ENCODE assay signal across 13 mouse cellular contexts in genomic region chr9:51174890-51175464, GRCm38 (mm10). TPM values are rescaled to one million over a fixed set of nuclear protein-coding genes. Genes with fewer than 3 reads are reported as not detected.
DNase-seq lines count a peak whose midpoint lies in the region; ATAC-seq and TF ChIP-seq lines count a peak whose summit lies in the region.
"Had no signal": no experiment of that assay in that cellular context is flagged by ENCODE, and none has a peak within 500 bp of the region (broad histone marks: within the 10 kb centered on the region; RNA-seq: fewer than 3 reads in every experiment).

No protein-coding gene starts in this region.

- H3K9me3 ChIP-seq in liver, postnatal 0 days (ENCODE audit: low read length), result no peaks in the 10 kb centered on the region
- no peaks in the 10 kb centered on the region for H3K9me3 ChIP-seq in liver, embryonic 11.5 days (ENCODE audit: control insufficient read depth, low read length)
- H3K9me3 ChIP-seq: forebrain, embryonic 10.5 days; heart, embryonic 10.5 days; hindbrain, embryonic 10.5 days; liver, embryonic 15.5 days had no signal

- TF ChIP-seq EP300 in liver, postnatal 0 days (IDR thresholded peaks at IDR 0.05; ENCODE audit: low read depth), result no peak

- TF ChIP-seq CTCF in liver, postnatal 0 days (IDR thresholded peaks at IDR 0.05; ENCODE audit: low read depth), result no peak

- H3K36me3 ChIP-seq in liver, postnatal 0 days (replicated peaks; ENCODE audit: insufficient read depth, low read length), result no peaks in the 10 kb centered on the region
- H3K36me3 ChIP-seq in liver, embryonic 11.5 days (ENCODE audit: control insufficient read depth, insufficient read depth, low read length), result no peaks in the 10 kb centered on the region
- H3K36me3 ChIP-seq: forebrain, embryonic 10.5 days; heart, embryonic 10.5 days; hindbrain, embryonic 10.5 days; liver, embryonic 15.5 days had no signal

- H3K4me3 ChIP-seq in liver, postnatal 0 days (ENCODE audit: low read depth, low read length), result no peak overlapping the region
- H3K4me3 ChIP-seq in liver, embryonic 11.5 days (ENCODE audit: low read depth, low read length), result no peak overlapping the region
- H3K4me3 ChIP-seq: forebrain, embryonic 10.5 days; heart, embryonic 10.5 days; hindbrain, embryonic 10.5 days; liver, embryonic 15.5 days had no signal

- no peaks in the 10 kb centered on the region for H3K27me3 ChIP-seq in liver, postnatal 0 days (ENCODE audit: insufficient read depth, low read length)
- H3K27me3 ChIP-seq in liver, embryonic 11.5 days (replicated peaks; ENCODE audit: control insufficient read depth, insufficient read depth, low read length), result no peaks in the 10 kb centered on the region
- H3K27me3 ChIP-seq: liver, embryonic 15.5 days; Patski had no signal

- no peak overlapping the region for H3K9ac ChIP-seq in liver, postnatal 0 days (replicated peaks)
- H3K9ac ChIP-seq in liver, embryonic 11.5 days (ENCODE audit: low read depth, low read length), result no peak overlapping the region
- H3K9ac ChIP-seq: liver, embryonic 15.5 days had no signal

- H3K27ac ChIP-seq in liver, postnatal 0 days (ENCODE audit: low read depth), result no peak overlapping the region
- H3K27ac ChIP-seq in liver, embryonic 11.5 days (ENCODE audit: low read depth, low read length), result no peak overlapping the region
- H3K27ac ChIP-seq: forebrain, embryonic 10.5 days; heart, embryonic 10.5 days; hindbrain, embryonic 10.5 days; liver, embryonic 15.5 days had no signal

- no peak for DNase-seq in liver, postnatal 0 days
- DNase-seq in liver, embryonic 11.5 days (ENCODE audit: low spot score), result no peak
- DNase-seq in CD4-positive helper T cell, adult 2 months (ENCODE audit: low read depth, low spot score), result peak; percentile 13
- DNase-seq in adipocyte (ENCODE audit: low spot score), result peak; percentile 34
- peak; percentile 56 for DNase-seq in lung, postnatal 10 days
- DNase-seq in cerebellum, adult 11 months, result no peak
- no peak for DNase-seq in embryo, embryonic 10.5 days (ENCODE audit: low spot score)
- DNase-seq: thymus, postnatal 4 days had no signal

- 0 out of 2 replicates have a peak, but pooled peaks have one; percentile 17 for ATAC-seq in liver, postnatal 0 days
- no peak for ATAC-seq in liver, embryonic 11.5 days (replicated peaks; ENCODE audit: low FRiP score)
- ATAC-seq: Patski had no signal

- H3K4me2 ChIP-seq in liver, postnatal 0 days (ENCODE audit: low read depth, low read length), result no peak overlapping the region
- H3K4me2 ChIP-seq in liver, embryonic 11.5 days, result no peak overlapping the region
- H3K4me2 ChIP-seq: liver, embryonic 15.5 days had no signal

- H3K4me1 ChIP-seq in liver, postnatal 0 days (ENCODE audit: insufficient read depth), result no peaks in the 10 kb centered on the region
- no peaks in the 10 kb centered on the region for H3K4me1 ChIP-seq in liver, embryonic 11.5 days (replicated peaks; ENCODE audit: control insufficient read depth, insufficient read depth, low read length)
- H3K4me1 ChIP-seq: forebrain, embryonic 10.5 days; heart, embryonic 10.5 days; hindbrain, embryonic 10.5 days; liver, embryonic 15.5 days had no signal

- 47% methylated on average over 8 of the region's 8 CpGs for WGBS in liver, postnatal 0 days (ENCODE audit: insufficient replicate concordance)
- WGBS in liver, embryonic 11.5 days, result 57% methylated on average over 8 of the region's 8 CpGs

RNA-seq across cellular contexts. Expression of gene Gm32742, which starts 9.7 kb away (rescaled TPM):
- not detected in 2 replicates for polyA plus RNA-seq in liver, postnatal 0 days (2015; fragmentation: Nextera tagmentation; extraction: Ambion mirVana)
- 0.04 TPM in 1 of 2 replicates, not detected in the other for polyA plus RNA-seq in liver, embryonic 11.5 days (2014; fragmentation: Nextera tagmentation; extraction: Ambion mirVana)
- polyA plus RNA-seq: forebrain, embryonic 10.5 days; heart, embryonic 10.5 days; liver, embryonic 15.5 days had no signal

RNA-seq across cellular contexts. Expression of gene Pou2af1, which starts 38.5 kb away (rescaled TPM):
- 7.6 and 8.4 TPM in 2 replicates for polyA plus RNA-seq in liver, postnatal 0 days (2015; fragmentation: Nextera tagmentation; extraction: Ambion mirVana)
- 0.06 and 0.12 TPM in 2 replicates for polyA plus RNA-seq in liver, embryonic 11.5 days (2014; fragmentation: Nextera tagmentation; extraction: Ambion mirVana)
- polyA plus RNA-seq: forebrain, embryonic 10.5 days; hindbrain, embryonic 10.5 days; Patski had no signal

Comparison
In these comparisons a context has a peak if more than half of its experiments do, and no peak if none do; other contexts are left out.
1. DNase-seq: peak in CD4-positive helper T cell, adult 2 months (single experiment), adipocyte (single experiment) and lung, postnatal 10 days (single experiment); none in liver, postnatal 0 days (single experiment), liver, embryonic 11.5 days (single experiment), cerebellum, adult 11 months (single experiment) and embryo, embryonic 10.5 days (single experiment).